Mouse (Mus musculus) limb, embryonic 10.5 days (tissue): ENCODE results near the gene Mrpl45. TPM values are rescaled to one million over a fixed set of nuclear protein-coding genes. Genes with fewer than 3 reads are reported as not detected.

Experiments
- DNase-seq: peaks from one replicate; pipeline ENCODE4 v3.0.0-alpha.2; 2017; ENCODE audit warnings: low spot score
- H3K27ac ChIP-seq: fragments of 300-500 bp; sonication (generic); 2 replicates; pipeline ENCODE4 v1.5.1; 2016; ENCODE audit warnings: mild to moderate bottlenecking
- H3K27me3 ChIP-seq: fragments of 300-500 bp; sonication (generic); 2 replicates; pipeline ENCODE4 v1.6.1; 2016; ENCODE audit warnings: low read depth, mild to moderate bottlenecking; ENCODE audit not compliant: poor library complexity, severe bottlenecking
- H3K36me3 ChIP-seq: fragments of 300-500 bp; sonication (generic); 2 replicates; pipeline ENCODE4 v1.6.1; 2016; ENCODE audit warnings: mild to moderate bottlenecking, moderate library complexity
- H3K4me1 ChIP-seq: fragments of 300-500 bp; sonication (generic); 2 replicates; pipeline ENCODE4 v1.6.1; 2016
- H3K4me3 ChIP-seq: fragments of 300-500 bp; sonication (generic); 2 replicates; pipeline ENCODE4 v1.5.1; 2016; ENCODE audit warnings: mild to moderate bottlenecking, moderate library complexity
- H3K9me3 ChIP-seq: fragments of 300-500 bp; sonication (generic); replicated peaks from 2 replicates; pipeline ENCODE4 v1.6.1; 2016; ENCODE audit warnings: mild to moderate bottlenecking
- WGBS: fragments of 180-500 bp; shearing (Covaris S2); methylation state at CpG from one replicate; pipeline ENCODE4 v1.1.7; 2016; 5-methylcytosine and 5-hydroxymethylcytosine counted together
- polyA plus RNA-seq: library from polyadenylated mRNA; unstranded; fragments of >200 nt; fragmentation: Nextera tagmentation; extraction: Ambion mirVana; gene quantifications from 2 replicates; pipeline ENCODE4 v1.2.1, GENCODE M21; 2016

Mrpl45 gene
- polyA plus RNA-seq, 1 experiment from 2014 or later = 66.1 TPM

- WGBS = under 1% methylated on average over 56 of the region's 83 CpGs
Measured at GRCm38 (mm10) chr11:97280216-97280861, 35.2 kb upstream of the Mrpl45 start, which contains the start of gene Npepps. Gene Npepps, minus strand, starts transcription at chr11:97280638.

GRCm38 (mm10) chr11:97282179-97282578, 33.3 kb upstream of the Mrpl45 start:
- no peaks in the 10 kb centered on the region for H3K27me3 ChIP-seq
- H3K4me1 ChIP-seq = peaks cover 27% of the 10 kb centered on the region
- H3K36me3 ChIP-seq = no peaks in the 10 kb centered on the region
- 84% methylated on average over 6 of the region's 6 CpGs for WGBS
- H3K9me3 ChIP-seq = no peaks in the 10 kb centered on the region
- H3K27ac ChIP-seq = no peak overlapping the region
- no peak for DNase-seq
- H3K4me3 ChIP-seq = no peak overlapping the region

More at GRCm38 (mm10) chr11:97280216-97280861, 35.2 kb upstream of the Mrpl45 start, which contains the start of gene Npepps:
- peak; percentile 87 for DNase-seq
- no peaks in the 10 kb centered on the region for H3K27me3 ChIP-seq
- peak within 1 kb of the TSS; percentile 100 for H3K4me3 ChIP-seq
- H3K9me3 ChIP-seq = no peaks in the 10 kb centered on the region
- H3K27ac ChIP-seq = peak within 1 kb of the TSS; percentile 98
- no peaks in the 10 kb centered on the region for H3K36me3 ChIP-seq
- H3K4me1 ChIP-seq = peaks cover 27% of the 10 kb centered on the region

GRCm38 (mm10) chr11:97284854-97285253, 30.7 kb upstream of the Mrpl45 start:
- no peak for DNase-seq
- H3K27me3 ChIP-seq = no peaks in the 10 kb centered on the region

GRCm38 (mm10) chr11:97285852-97286775, 29.4 kb upstream of the Mrpl45 start:
- no peak for DNase-seq
- H3K36me3 ChIP-seq = no peaks in the 10 kb centered on the region
- H3K4me3 ChIP-seq = no peak overlapping the region
- WGBS = 78% methylated on average over 9 of the region's 9 CpGs
- no peaks in the 10 kb centered on the region for H3K9me3 ChIP-seq
- H3K4me1 ChIP-seq = no peaks in the 10 kb centered on the region
- no peak overlapping the region for H3K27ac ChIP-seq
- no peaks in the 10 kb centered on the region for H3K27me3 ChIP-seq

More at GRCm38 (mm10) chr11:97284854-97285253, 30.7 kb upstream of the Mrpl45 start:
- Histone ChIP-seq H3K27ac (no peak overlapping the region), H3K4me3 (no peak overlapping the region), H3K4me1 (peaks cover 8% of the 10 kb centered on the region), H3K9me3 (no peaks in the 10 kb centered on the region), H3K36me3 (no peaks in the 10 kb centered on the region)
- 81% methylated on average over 4 of the region's 4 CpGs for whole genome bisulfite sequencing

- no peak for DNase-seq
- Histone ChIP-seq H3K27ac (no peak overlapping the region), H3K9me3 (no peaks in the 10 kb centered on the region), H3K4me3 (no peak overlapping the region), H3K4me1 (no peaks in the 10 kb centered on the region), H3K36me3 (no peaks in the 10 kb centered on the region), H3K27me3 (no peaks in the 10 kb centered on the region)
- WGBS = 50% methylated on average over 6 of the region's 6 CpGs
Measured at GRCm38 (mm10) chr11:97286973-97287372, 28.5 kb upstream of the Mrpl45 start.

GRCm38 (mm10) chr11:97287643-97288042, 27.9 kb upstream of the Mrpl45 start:
- Histone ChIP-seq H3K27ac (no peak overlapping the region), H3K27me3 (no peaks in the 10 kb centered on the region), H3K9me3 (no peaks in the 10 kb centered on the region), H3K4me1 (no peaks in the 10 kb centered on the region), H3K36me3 (no peaks in the 10 kb centered on the region), H3K4me3 (no peak overlapping the region)
- no peak for DNase-seq

- 65% methylated on average over 12 of the region's 12 CpGs for WGBS
- DNase-seq = no peak
- Histone ChIP-seq H3K4me3 (no peak overlapping the region), H3K36me3 (no peaks in the 10 kb centered on the region), H3K27me3 (no peaks in the 10 kb centered on the region), H3K4me1 (no peaks in the 10 kb centered on the region), H3K27ac (no peak overlapping the region), H3K9me3 (no peaks in the 10 kb centered on the region)
Measured at GRCm38 (mm10) chr11:97289276-97290230, 26.0 kb upstream of the Mrpl45 start.

- DNase-seq = no peak
- no peaks in the 10 kb centered on the region for H3K36me3 ChIP-seq
- no peak overlapping the region for H3K4me3 ChIP-seq
- no peak overlapping the region for H3K27ac ChIP-seq
- H3K9me3 ChIP-seq = no peaks in the 10 kb centered on the region
- no peaks in the 10 kb centered on the region for H3K27me3 ChIP-seq
- no peaks in the 10 kb centered on the region for H3K4me1 ChIP-seq
- WGBS = 94% methylated on average over 1 of the region's 1 CpGs
Measured at GRCm38 (mm10) chr11:97292731-97293130, 22.8 kb upstream of the Mrpl45 start.

GRCm38 (mm10) chr11:97296542-97296941, 19.0 kb upstream of the Mrpl45 start:
- WGBS = 94% methylated on average over 3 of the region's 4 CpGs
- Histone ChIP-seq H3K27me3 (no peaks in the 10 kb centered on the region), H3K9me3 (no peaks in the 10 kb centered on the region), H3K27ac (no peak overlapping the region), H3K4me1 (no peaks in the 10 kb centered on the region), H3K4me3 (no peak overlapping the region), H3K36me3 (no peaks in the 10 kb centered on the region)
- DNase-seq = no peak

- Histone ChIP-seq H3K27ac (no peak overlapping the region), H3K9me3 (no peaks in the 10 kb centered on the region), H3K4me1 (no peaks in the 10 kb centered on the region), H3K27me3 (no peaks in the 10 kb centered on the region), H3K36me3 (no peaks in the 10 kb centered on the region), H3K4me3 (no peak overlapping the region)
- 94% methylated on average over 2 of the region's 2 CpGs for WGBS
- DNase-seq = no peak
Measured at GRCm38 (mm10) chr11:97299939-97300338, 15.6 kb upstream of the Mrpl45 start.

GRCm38 (mm10) chr11:97301406-97301805, 14.1 kb upstream of the Mrpl45 start:
- DNase-seq = no peak
- H3K27ac ChIP-seq = no peak overlapping the region
- no peaks in the 10 kb centered on the region for H3K36me3 ChIP-seq
- H3K9me3 ChIP-seq = no peaks in the 10 kb centered on the region
- no peaks in the 10 kb centered on the region for H3K4me1 ChIP-seq
- H3K27me3 ChIP-seq = no peaks in the 10 kb centered on the region
- 87% methylated on average over 16 of the region's 16 CpGs for WGBS
- H3K4me3 ChIP-seq = no peak overlapping the region

GRCm38 (mm10) chr11:97302231-97302781, 13.2 kb upstream of the Mrpl45 start:
- Histone ChIP-seq H3K36me3 (no peaks in the 10 kb centered on the region), H3K4me3 (no peak overlapping the region), H3K27ac (no peak overlapping the region), H3K9me3 (no peaks in the 10 kb centered on the region), H3K4me1 (no peaks in the 10 kb centered on the region), H3K27me3 (no peaks in the 10 kb centered on the region)
- 40% methylated on average over 7 of the region's 7 CpGs for WGBS
- DNase-seq = no peak
